Mouse (Mus musculus) cerebellum, postnatal 4 days (tissue): ENCODE data around the gene Lamp1.

ENCODE experiments used
- DNase-seq, 2 experiments: peaks; one replicate each; pipeline ENCODE4 v3.0.0; 2022; ENCODE audit warnings: low spot score in 2 of 2, mixed read lengths in 1 of 2

The Lamp1 gene

GRCm38 (mm10) chr8:13158718-13159376 lies at the start of gene Lamp1:
TSS of gene Lamp1 (plus strand) at chr8:13159161.
- peak; percentile 100 for DNase-seq

- DNase-seq: no peak
Measured at GRCm38 (mm10) chr8:13109416-13109960, 49.5 kb upstream of the Lamp1 start.

GRCm38 (mm10) chr8:13111917-13112316 lies 47.0 kb upstream of the Lamp1 start:
- no peak for DNase-seq

GRCm38 (mm10) chr8:13113232-13113631 lies 45.7 kb upstream of the Lamp1 start:
- DNase-seq: no peak

- DNase-seq: no peak
Measured at GRCm38 (mm10) chr8:13117096-13117495, 41.9 kb upstream of the Lamp1 start.

GRCm38 (mm10) chr8:13118516-13118915 lies 40.4 kb upstream of the Lamp1 start:
- DNase-seq: no peak

- no peak for DNase-seq
Measured at GRCm38 (mm10) chr8:13120882-13121665, 37.9 kb upstream of the Lamp1 start.

- DNase-seq: no peak
Measured at GRCm38 (mm10) chr8:13122887-13123421, 36.0 kb upstream of the Lamp1 start.

GRCm38 (mm10) chr8:13124897-13125296 lies 34.1 kb upstream of the Lamp1 start:
- no peak for DNase-seq

GRCm38 (mm10) chr8:13132220-13132619 lies 26.7 kb upstream of the Lamp1 start:
- DNase-seq: peak in 1 of 2 experiments; percentile 52

- no peak for DNase-seq
Measured at GRCm38 (mm10) chr8:13139641-13140182, 19.2 kb upstream of the Lamp1 start.

GRCm38 (mm10) chr8:13141681-13142080 lies 17.3 kb upstream of the Lamp1 start:
- no peak for DNase-seq

- DNase-seq: no peak
Measured at GRCm38 (mm10) chr8:13148476-13148875, 10.5 kb upstream of the Lamp1 start.

- no peak for DNase-seq
Measured at GRCm38 (mm10) chr8:13149287-13149686, 9.7 kb upstream of the Lamp1 start.

- no peak for DNase-seq
Measured at GRCm38 (mm10) chr8:13149866-13150265, 9.1 kb upstream of the Lamp1 start.

GRCm38 (mm10) chr8:13150929-13151328 lies 8.0 kb upstream of the Lamp1 start:
- DNase-seq: no peak

- no peak for DNase-seq
Measured at GRCm38 (mm10) chr8:13154099-13154498, 4.9 kb upstream of the Lamp1 start.

- DNase-seq: no peak
Measured at GRCm38 (mm10) chr8:13155358-13155757, 3.6 kb upstream of the Lamp1 start.

GRCm38 (mm10) chr8:13156327-13157097 lies 2.4 kb upstream of the Lamp1 start:
- DNase-seq: no peak

- no peak for DNase-seq
Measured at GRCm38 (mm10) chr8:13159377-13159881, 468 bp downstream of the Lamp1 start.

GRCm38 (mm10) chr8:13160691-13161090 lies 1.7 kb downstream of the Lamp1 start:
- DNase-seq: no peak
